Mouse (Mus musculus) adrenal gland, postnatal 10 days (tissue): ENCODE measurements at regions not wholly inside any gene's neighbourhood (a gene's known extent, or its start where the extent isn't known, plus 50 kb on each side); places are given as distances from the start of the nearest gene placed in this dataset. TPM values are rescaled to one million over a fixed set of nuclear protein-coding genes. Genes with fewer than 3 reads are reported as not detected.

Experiments used
- DNase-seq: peaks from one replicate; pipeline ENCODE4 v3.0.0; 2021; ENCODE audit warnings: mixed read lengths
- microRNA-seq: library from miRNA; unstranded; fragments of <30 nt; microRNA quantifications from one replicate; pipeline ENCODE4 v1.2.0, GENCODE M21; 2021

- DNase-seq: no peak
Measured at GRCm38 (mm10) chr8:107864802-107865651, 77.4 kb upstream of the Zfhx3 start.

- DNase-seq: no peak
Measured at GRCm38 (mm10) chr8:107865744-107866143, 76.7 kb upstream of the Zfhx3 start.

GRCm38 (mm10) chr8:107871718-107872117, 70.7 kb upstream of the Zfhx3 start:
- no peak for DNase-seq

GRCm38 (mm10) chr8:107872121-107872520, 70.3 kb upstream of the Zfhx3 start:
- DNase-seq: no peak

GRCm38 (mm10) chr8:107876455-107876854, 66.0 kb upstream of the Zfhx3 start:
- no peak for DNase-seq

- DNase-seq: peak; percentile 80
Measured at GRCm38 (mm10) chr8:107881851-107882250, 60.6 kb upstream of the Zfhx3 start.

GRCm38 (mm10) chr8:107885547-107885946, 56.9 kb upstream of the Zfhx3 start:
- DNase-seq: no peak

GRCm38 (mm10) chr8:107885971-107886370, 56.5 kb upstream of the Zfhx3 start:
- no peak for DNase-seq

GRCm38 (mm10) chr8:107886516-107887253, 55.8 kb upstream of the Zfhx3 start:
- no peak for DNase-seq

- no peak for DNase-seq
Measured at GRCm38 (mm10) chr8:107887333-107887732, 55.1 kb upstream of the Zfhx3 start.

GRCm38 (mm10) chr8:107890922-107891321, 51.5 kb upstream of the Zfhx3 start:
- DNase-seq: no peak

Small RNA genes in the stretch of these regions (microRNA-seq; reads per million reads assigned to microRNA genes)
- gene Gm22825 (not detected), gene Gm23646 (not detected)
